8 mouse cellular contexts compared by ENCODE assay signal in the genomic region with DNA sequence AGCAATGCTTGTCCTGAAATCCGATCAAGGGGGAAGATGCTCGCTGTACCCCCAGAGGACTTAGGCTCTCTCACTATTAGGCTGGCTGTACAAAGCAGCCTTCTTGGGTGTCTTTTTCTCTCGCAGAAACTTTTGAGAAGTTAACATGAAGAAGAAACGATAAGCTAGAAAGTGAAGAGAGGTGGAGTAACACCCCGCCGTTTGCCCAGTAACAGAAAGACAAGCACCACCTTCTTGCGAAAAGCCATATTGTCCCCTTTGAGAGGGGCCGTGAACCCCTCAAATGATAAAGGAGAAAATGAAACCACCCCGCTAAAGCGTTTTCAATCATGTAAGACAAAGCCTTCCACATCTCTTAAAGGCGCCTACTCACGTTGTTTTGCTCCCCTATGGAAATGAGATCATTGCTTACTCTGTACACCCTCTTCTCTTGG. TPM values are rescaled to one million over a fixed set of nuclear protein-coding genes. Genes with fewer than 3 reads are reported as not detected.
DNase-seq lines count a peak whose midpoint lies in the region; TF ChIP-seq lines count a peak whose summit lies in the region.

No protein-coding gene starts in this region.

- TF ChIP-seq CTCF in left cerebral cortex, adult 2 months (IDR thresholded peaks at IDR 0.05), result no peak
- TF ChIP-seq CTCF in brain, embryonic 14.5 days (IDR thresholded peaks at IDR 0.05; ENCODE audit: borderline replicate concordance, extremely low read depth, insufficient read depth, insufficient read length), result no peak

- TF ChIP-seq POLR2A in brain, embryonic 14.5 days (IDR thresholded peaks at IDR 0.05; ENCODE audit: borderline replicate concordance, extremely low read depth, insufficient read depth, insufficient read length, poor library complexity, severe bottlenecking), result no peak

- WGBS in hindbrain, embryonic 10.5 days, result 3% methylated on average over 12 of the region's 12 CpGs
- WGBS in macrophage (ENCODE audit: missing documents), result 4% methylated on average over 12 of the region's 12 CpGs

- no peaks in the 10 kb centered on the region for H3K36me3 ChIP-seq in hindbrain, embryonic 10.5 days
- no peaks in the 10 kb centered on the region for H3K36me3 ChIP-seq in macrophage (ENCODE audit: inconsistent target)

- intact Hi-C loops in left cerebral cortex, adult 2 months (cut with DNase I), result no loop called here
- intact Hi-C loops in left cerebral cortex, postnatal 4 days (cut with DNase I), result no loop called here

- peaks cover 83% of the 10 kb centered on the region for H3K79me2 ChIP-seq in macrophage (ENCODE audit: inconsistent target)

- peak overlapping the region; percentile 81 for H3K4me3 ChIP-seq in left cerebral cortex, adult 2 months
- H3K4me3 ChIP-seq in hindbrain, embryonic 10.5 days, result peak overlapping the region; percentile 89
- peak overlapping the region; percentile 69 for H3K4me3 ChIP-seq in macrophage (ENCODE audit: inconsistent target)

- H3K27ac ChIP-seq in left cerebral cortex, adult 2 months, result peak overlapping the region; percentile 88
- H3K27ac ChIP-seq in hindbrain, embryonic 10.5 days, result peak overlapping the region; percentile 95
- peak overlapping the region; percentile 92 for H3K27ac ChIP-seq in macrophage

- H3K4me1 ChIP-seq in hindbrain, embryonic 10.5 days (replicated peaks), result peaks cover 15% of the 10 kb centered on the region

- DNase-seq in left cerebral cortex, adult 2 months (ENCODE audit: extremely low spot score in 1 of 2, low spot score in 2 of 2), result no peak
- DNase-seq in left cerebral cortex, postnatal 4 days, result no peak
- DNase-seq in brain, embryonic 14.5 days (ENCODE audit: low read depth), result peak; percentile 39
- no peak for DNase-seq in hindbrain, embryonic 10.5 days (ENCODE audit: low spot score)
- DNase-seq in adrenal gland, postnatal 14 days, result no peak
- DNase-seq in adrenal gland, postnatal 25 days, result no peak
- DNase-seq in adrenal gland, postnatal 36 days, result no peak

- no peaks in the 10 kb centered on the region for H3K9me3 ChIP-seq in hindbrain, embryonic 10.5 days

- no peaks in the 10 kb centered on the region for H3K27me3 ChIP-seq in hindbrain, embryonic 10.5 days (ENCODE audit: insufficient read depth, poor library complexity, severe bottlenecking)

RNA-seq across cellular contexts. Expression of gene Tank, which starts 15.5 kb away (rescaled TPM):
- total RNA-seq in left cerebral cortex, adult 2 months (2021), result 10 to 100 TPM; 26.2 to 32.1 TPM
- 10 to 100 TPM; 21.0 to 23.4 TPM for total RNA-seq in left cerebral cortex, postnatal 4 days (2021)
- polyA plus RNA-seq in brain, embryonic 14.5 days (2012; rRNA removed), result 20.5 and 22.0 TPM in 2 replicates
- polyA plus RNA-seq in hindbrain, embryonic 10.5 days (2016; fragmentation: Nextera tagmentation; extraction: Ambion mirVana), result 22.2 and 23.3 TPM in 2 replicates
- total RNA-seq in macrophage (2018; cell fraction: chromatin; rRNA removed), result 1,000 to 10,000 TPM in 8 of 26 experiments, 100 to 1,000 TPM in 17, 10 to 100 TPM in 1; 83.6 to 2,044 (median 390) TPM
- total RNA-seq in macrophage (2018; cell fraction: cytosol; rRNA removed), result 100 to 1,000 TPM in 10 of 26 experiments, 10 to 100 TPM in 16; 41.8 to 248 (median 88.2) TPM
- total RNA-seq in macrophage (2018; cell fraction: nucleus; rRNA removed), result 1,000 to 10,000 TPM in 4 of 26 experiments, 100 to 1,000 TPM in 22; 138 to 1,332 (median 438) TPM
- 57.6 to 93.0 TPM (median 61.6 TPM) in 3 replicates for polyA plus RNA-seq in macrophage (2018)
- total RNA-seq in adrenal gland, postnatal 14 days (2021), result 40.4 and 47.9 TPM in 2 replicates
- 46.7 and 56.3 TPM in 2 replicates for total RNA-seq in adrenal gland, postnatal 25 days (2021)
- 10 to 100 TPM; 34.9 to 47.6 TPM for total RNA-seq in adrenal gland, postnatal 36 days (2021)
